Mouse (Mus musculus) liver, embryonic 14.5 days (tissue): ENCODE measurements around the gene Gm14214. TPM values are rescaled to one million over a fixed set of nuclear protein-coding genes. Genes with fewer than 3 reads are reported as not detected.

Experiments
- ATAC-seq: fragments of 200-750 bp; cut with Nextera tagmentation; 2 replicates; pipeline ENCODE4 v1.8.0; 2017; ENCODE audit warnings: moderate number of reproducible peaks, mild to moderate bottlenecking, moderate library complexity; ENCODE audit not compliant: insufficient read depth
- DNase-seq, 3 experiments: peaks; one replicate each; pipeline ENCODE4 v3.0.0-alpha.2; 2012 to 2013; ENCODE audit warnings: low read depth in 3 of 3, low spot score in 3 of 3
- H3K27ac ChIP-seq: fragments of 300-500 bp; sonication (generic); 2 replicates; pipeline ENCODE4 v1.5.1; 2014; ENCODE audit warnings: moderate library complexity, mild to moderate bottlenecking, control low read depth, inconsistent platforms
- H3K27me3 ChIP-seq: fragments of 300-500 bp; sonication (generic); 2 replicates; pipeline ENCODE4 v1.6.1; 2014; ENCODE audit warnings: mild to moderate bottlenecking, low read length, moderate library complexity; ENCODE audit not compliant: control insufficient read depth, insufficient read depth
- H3K36me3 ChIP-seq: fragments of 300-500 bp; sonication (generic); replicated peaks from 2 replicates; pipeline ENCODE4 v1.6.1; 2014; ENCODE audit warnings: low read depth; ENCODE audit not compliant: control insufficient read depth, insufficient read depth
- H3K4me1 ChIP-seq, 2 experiments: fragments of 200-500 bp in 1 of 2; fragments of 300-500 bp in 1 of 2; sonication (generic) in 1 of 2; replicated peaks; 2 replicates each; pipeline ENCODE4 v1.6.1; 2012 to 2014; ENCODE audit warnings: antibody characterized with exemption in 1 of 2, inconsistent platforms in 1 of 2, low read length in 1 of 2; ENCODE audit not compliant: control insufficient read depth in 2 of 2, insufficient read depth in 2 of 2
- H3K4me2 ChIP-seq: fragments of 300-500 bp; sonication (generic); 2 replicates; pipeline ENCODE4 v1.6.1; 2014; ENCODE audit warnings: low read depth, mild to moderate bottlenecking, control low read depth, moderate library complexity
- H3K4me3 ChIP-seq, 2 experiments: fragments of 200-500 bp in 1 of 2; fragments of 300-500 bp in 1 of 2; sonication (generic) in 1 of 2; 2 replicates each; pipeline ENCODE4 v1.5.1; 2012 to 2014; ENCODE audit warnings: low read depth in 2 of 2, low read length in 2 of 2, mild to moderate bottlenecking in 2 of 2, control low read depth in 1 of 2, inconsistent platforms in 1 of 2, moderate library complexity in 1 of 2; ENCODE audit not compliant: insufficient read depth in 1 of 2
- H3K9ac ChIP-seq: fragments of 300-500 bp; sonication (generic); replicated peaks from 2 replicates; pipeline ENCODE4 v1.6.1; 2014; ENCODE audit warnings: mild to moderate bottlenecking, control low read depth, moderate library complexity
- H3K9me3 ChIP-seq: fragments of 300-500 bp; sonication (generic); 2 replicates; pipeline ENCODE4 v1.6.1; 2016; ENCODE audit warnings: low read length, mixed read lengths; ENCODE audit not compliant: control insufficient read depth
- CTCF ChIP-seq: IDR thresholded peaks from 2 replicates; pipeline ENCODE4 v1.5.1; 2016; ENCODE audit warnings: antibody characterized with exemption, low read depth, control low read depth
- EP300 ChIP-seq: IDR thresholded peaks from 2 replicates; pipeline ENCODE4 v1.6.1; 2016; ENCODE audit warnings: antibody characterized with exemption, low read depth
- WGBS: fragments of 180-500 bp; shearing (Covaris S2); extraction: QIAGEN DNeasy Blood & Tissue Kit; methylation state at CpG from one replicate; pipeline ENCODE4 v1.1.7; 2014; ENCODE audit not compliant: insufficient replicate concordance; 5-methylcytosine and 5-hydroxymethylcytosine counted together
- polyA plus RNA-seq, 2 experiments: library from polyadenylated mRNA; depleted of rRNA in 1 of 2; stranded (reverse) in 1 of 2; unstranded in 1 of 2; fragments of >200 nt; fragmentation: Nextera tagmentation in 1 of 2; extraction: Ambion mirVana in 1 of 2; gene quantifications; 2 replicates each; pipeline versions ENCODE4 v1.2.1 to v1.2.3; 2012 to 2014

The Gm14214 gene
- polyA plus RNA-seq, 2 experiments, result not detected

GRCm38 (mm10) chr2:154734977-154735376 is 34.9 kb downstream of the Gm14214 start:
- no peak for TF ChIP-seq EP300
- TF ChIP-seq CTCF, result no peak
- ATAC-seq (no peak), DNase-seq (no peak)
- H3K27ac ChIP-seq, result no peak overlapping the region
- no peak overlapping the region for H3K4me3 ChIP-seq
- H3K4me2 ChIP-seq, result no peak overlapping the region
- no peaks in the 10 kb centered on the region for H3K27me3 ChIP-seq
- no peaks in the 10 kb centered on the region for H3K9me3 ChIP-seq
- no peak overlapping the region for H3K9ac ChIP-seq
- WGBS, result 49% methylated on average over 9 of the region's 9 CpGs
- no peaks in the 10 kb centered on the region for H3K36me3 ChIP-seq
- H3K4me1 ChIP-seq, result no peaks in the 10 kb centered on the region

- WGBS, result 29% methylated on average over 9 of the region's 9 CpGs
- Histone ChIP-seq H3K27ac (no peak overlapping the region), H3K4me2 (no peak overlapping the region), H3K4me3 (no peak overlapping the region), H3K9ac (no peak overlapping the region), H3K9me3 (no peaks in the 10 kb centered on the region), H3K4me1 (no peaks in the 10 kb centered on the region), H3K27me3 (no peaks in the 10 kb centered on the region), H3K36me3 (no peaks in the 10 kb centered on the region)
- TF ChIP-seq CTCF (no peak), EP300 (no peak)
- DNase-seq (no peak), ATAC-seq (no peak)
Observed at GRCm38 (mm10) chr2:154732503-154733141, 37.2 kb downstream of the Gm14214 start.

GRCm38 (mm10) chr2:154731916-154732315 is 37.9 kb downstream of the Gm14214 start:
- Histone ChIP-seq H3K9ac (no peak overlapping the region), H3K27ac (no peak overlapping the region), H3K9me3 (no peaks in the 10 kb centered on the region), H3K4me1 (no peaks in the 10 kb centered on the region), H3K4me3 (no peak overlapping the region), H3K27me3 (no peaks in the 10 kb centered on the region), H3K36me3 (no peaks in the 10 kb centered on the region), H3K4me2 (no peak overlapping the region)
- TF ChIP-seq CTCF (no peak), EP300 (no peak)
- WGBS, result 49% methylated on average over 2 of the region's 2 CpGs
- no peak for DNase-seq
- ATAC-seq, result no peak

- ATAC-seq, result no peak
- Histone ChIP-seq H3K4me1 (no peaks in the 10 kb centered on the region), H3K27ac (no peak overlapping the region), H3K36me3 (no peaks in the 10 kb centered on the region), H3K4me3 (no peak overlapping the region), H3K9ac (no peak overlapping the region), H3K27me3 (no peaks in the 10 kb centered on the region), H3K4me2 (no peak overlapping the region), H3K9me3 (no peaks in the 10 kb centered on the region)
- 79% methylated on average over 3 of the region's 3 CpGs for WGBS
- no peak for DNase-seq
- TF ChIP-seq CTCF, result no peak
- TF ChIP-seq EP300, result no peak
Observed at GRCm38 (mm10) chr2:154730841-154731240, 39.0 kb downstream of the Gm14214 start.

- Histone ChIP-seq H3K27me3 (no peaks in the 10 kb centered on the region), H3K36me3 (no peaks in the 10 kb centered on the region), H3K4me2 (no peak overlapping the region), H3K4me1 (no peaks in the 10 kb centered on the region), H3K27ac (no peak overlapping the region), H3K4me3 (no peak overlapping the region), H3K9ac (no peak overlapping the region), H3K9me3 (no peaks in the 10 kb centered on the region)
- WGBS, result 39% methylated on average over 3 of the region's 3 CpGs
- TF ChIP-seq CTCF, result no peak
- TF ChIP-seq EP300, result no peak
- no peak for DNase-seq
- no peak for ATAC-seq
Observed at GRCm38 (mm10) chr2:154729737-154730136, 40.1 kb downstream of the Gm14214 start.
